8 mouse cellular contexts compared by ENCODE assay signal in the genomic region with DNA sequence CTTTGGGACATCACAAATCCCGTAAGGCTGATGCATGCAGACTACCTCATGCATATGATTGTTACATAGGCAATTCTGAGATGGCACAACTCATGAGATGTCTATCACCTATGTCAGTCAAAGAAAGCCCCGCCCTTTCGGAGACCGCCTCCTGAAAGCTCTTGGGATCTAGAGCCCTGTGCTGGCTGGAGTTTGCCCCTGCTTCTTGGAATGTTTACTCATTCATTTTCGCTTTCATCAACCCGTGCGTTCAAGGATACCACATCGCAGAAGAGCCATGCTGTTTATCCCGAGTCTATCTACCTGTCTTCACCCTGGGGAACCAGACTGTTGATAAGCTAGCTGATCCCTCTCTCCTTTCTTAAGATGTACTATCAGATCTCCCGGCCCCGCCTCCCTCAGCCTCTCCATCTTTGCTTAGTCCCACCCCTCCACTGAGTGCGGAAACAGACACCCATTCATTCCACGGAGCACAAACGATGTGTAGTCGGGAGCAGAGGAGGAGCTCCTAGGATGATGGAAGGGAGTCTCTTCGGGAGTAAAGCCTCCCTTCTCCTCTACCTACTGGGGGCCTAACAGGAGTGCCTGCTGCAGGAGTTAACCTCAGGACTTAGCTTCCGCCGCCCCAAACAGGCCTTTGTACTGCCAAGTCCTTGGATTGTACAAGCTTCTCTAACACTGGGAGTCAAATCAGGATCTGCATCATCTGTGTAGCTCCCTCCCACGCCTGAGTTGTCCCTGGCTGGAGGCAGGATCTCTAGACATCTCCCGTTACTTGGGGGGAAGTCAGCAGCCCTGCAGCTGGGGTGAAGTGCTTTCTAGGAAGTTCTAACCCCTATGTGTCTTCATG.
DNase-seq lines count a peak whose midpoint lies in the region; ATAC-seq and TF ChIP-seq lines count a peak whose summit lies in the region.

No protein-coding gene starts in this region.

- TF ChIP-seq CTCF in lung, postnatal 0 days (IDR thresholded peaks at IDR 0.05) = no peak
- TF ChIP-seq CTCF in hindbrain, postnatal 0 days (IDR thresholded peaks at IDR 0.05; ENCODE audit: low read depth) = no peak

- ATAC-seq in lung, postnatal 0 days = no peak
- peak; percentile 84 for ATAC-seq in hindbrain, postnatal 0 days
- no peak for ATAC-seq in limb, embryonic 13.5 days (ENCODE audit: low FRiP score, low read depth)

- H3K27ac ChIP-seq in lung, postnatal 0 days (ENCODE audit: low read length) = no peak overlapping the region
- H3K27ac ChIP-seq in hindbrain, postnatal 0 days = peak overlapping the region; percentile 79
- H3K27ac ChIP-seq in limb, embryonic 13.5 days = no peak overlapping the region

- no peak for DNase-seq in lung, postnatal 0 days (ENCODE audit: low spot score)
- DNase-seq in lung, postnatal 25 days (ENCODE audit: low spot score) = no peak
- DNase-seq in embryo, embryonic 9.5 days (ENCODE audit: extremely low spot score) = peak; percentile 54
- DNase-seq in hindbrain, postnatal 0 days (ENCODE audit: low spot score) = peak; percentile 68
- peak; percentile 79 to 82 for DNase-seq in right cerebral cortex, postnatal 10 days (ENCODE audit: low spot score in 2 of 2)
- no peak for DNase-seq in ovary, postnatal 14 days (ENCODE audit: low spot score)
- no peak for DNase-seq in gastrocnemius, postnatal 4 days (ENCODE audit: low spot score in 2 of 2)

- no peaks in the 10 kb centered on the region for H3K36me3 ChIP-seq in lung, postnatal 0 days (ENCODE audit: insufficient read depth, low read length)
- H3K36me3 ChIP-seq in hindbrain, postnatal 0 days (ENCODE audit: insufficient read depth, low read length) = no peaks in the 10 kb centered on the region
- no peaks in the 10 kb centered on the region for H3K36me3 ChIP-seq in limb, embryonic 13.5 days

- H3K9ac ChIP-seq in lung, postnatal 0 days (replicated peaks; ENCODE audit: low read depth) = no peak overlapping the region
- H3K9ac ChIP-seq in hindbrain, postnatal 0 days (replicated peaks; ENCODE audit: low read length) = peak overlapping the region; percentile 14; the same call in 1 of the 2 replicates
- peak overlapping the region; percentile 40; the same call in 1 of the 2 replicates for H3K9ac ChIP-seq in limb, embryonic 13.5 days

- WGBS in lung, postnatal 0 days = 8% methylated on average over 20 of the region's 20 CpGs
- WGBS in hindbrain, postnatal 0 days = 10% methylated on average over 20 of the region's 20 CpGs
- 9% methylated on average over 20 of the region's 20 CpGs for WGBS in limb, embryonic 13.5 days

- TF ChIP-seq EP300 in lung, postnatal 0 days (IDR thresholded peaks at IDR 0.05) = no peak

- H3K9me3 ChIP-seq in lung, postnatal 0 days (ENCODE audit: low read length) = no peaks in the 10 kb centered on the region
- no peaks in the 10 kb centered on the region for H3K9me3 ChIP-seq in hindbrain, postnatal 0 days (ENCODE audit: low read length)
- H3K9me3 ChIP-seq in limb, embryonic 13.5 days = no peaks in the 10 kb centered on the region

- peaks cover 5% of the 10 kb centered on the region; the same call in 1 of the 2 replicates for H3K27me3 ChIP-seq in lung, postnatal 0 days (replicated peaks; ENCODE audit: insufficient read depth, low read length)
- no peaks in the 10 kb centered on the region for H3K27me3 ChIP-seq in hindbrain, postnatal 0 days (ENCODE audit: insufficient read depth, low read length)
- peaks cover 43% of the 10 kb centered on the region for H3K27me3 ChIP-seq in limb, embryonic 13.5 days

- H3K4me3 ChIP-seq in lung, postnatal 0 days (ENCODE audit: low read depth, low read length) = peak overlapping the region; percentile 6; the same call in 1 of the 2 replicates
- H3K4me3 ChIP-seq in hindbrain, postnatal 0 days (ENCODE audit: low read length) = peak overlapping the region; percentile 24
- peak overlapping the region; percentile 29 for H3K4me3 ChIP-seq in limb, embryonic 13.5 days

- H3K4me2 ChIP-seq in lung, postnatal 0 days (replicated peaks; ENCODE audit: low read depth, low read length) = peak overlapping the region; percentile 27
- peak overlapping the region; percentile 56 for H3K4me2 ChIP-seq in hindbrain, postnatal 0 days (ENCODE audit: low read depth, low read length)
- H3K4me2 ChIP-seq in limb, embryonic 13.5 days (replicated peaks) = peak overlapping the region; percentile 60

- H3K4me1 ChIP-seq in lung, postnatal 0 days (ENCODE audit: insufficient read depth, low read depth, low read length) = no peaks in the 10 kb centered on the region; the same call in 1 of the 2 replicates
- peaks cover 13% of the 10 kb centered on the region; the same call in 1 of the 2 replicates for H3K4me1 ChIP-seq in hindbrain, postnatal 0 days (ENCODE audit: insufficient read depth, low read length)
- H3K4me1 ChIP-seq in limb, embryonic 13.5 days = peaks cover 12% of the 10 kb centered on the region

Comparison
In these comparisons a context has a peak if more than half of its experiments do, and no peak if none do; other contexts are left out.
1. DNase-seq: peak in embryo, embryonic 9.5 days (single experiment), hindbrain, postnatal 0 days (single experiment) and right cerebral cortex, postnatal 10 days (2 of 2); none in lung, postnatal 0 days (single experiment), lung, postnatal 25 days (single experiment), ovary, postnatal 14 days (single experiment) and gastrocnemius, postnatal 4 days (0 of 2).
2. Peak in every context shown above with its lines, with median percentiles within 50 percentile points of each other: H3K4me2 ChIP-seq and H3K4me3 ChIP-seq.